Mouse (Mus musculus) layer of hippocampus, postnatal 36 days (tissue): ENCODE measurements at regions not wholly inside any gene's neighbourhood (a gene's known extent, or its start where the extent isn't known, plus 50 kb on each side); places are given as distances from the start of the nearest gene placed in this dataset.

ENCODE experiments used
- DNase-seq, 2 experiments: peaks; one replicate each; pipeline ENCODE4 v3.0.0; 2022

- DNase-seq, result no peak
Measured at GRCm38 (mm10) chr10:67599390-67599789, 50.6 kb upstream of the Ado start.

GRCm38 (mm10) chr10:67598590-67599047 is 49.9 kb upstream of the Ado start:
- no peak for DNase-seq
